Mouse (Mus musculus) midbrain, embryonic 15.5 days (tissue): ENCODE results near the gene Sufu. TPM values are rescaled to one million over a fixed set of nuclear protein-coding genes. Genes with fewer than 3 reads are reported as not detected.
A peak's percentile ranks its signal among the peaks of the same experiment; 100 is the strongest.

Experiments
- ATAC-seq: fragments of 200-750 bp; cut with Nextera tagmentation; replicated peaks from 2 replicates; pipeline ENCODE4 v1.8.0; 2017; ENCODE audit warnings: moderate TSS enrichment
- H3K27ac ChIP-seq: fragments of 300-500 bp; sonication (generic); 2 replicates; pipeline ENCODE4 v1.5.1; 2015; ENCODE audit warnings: mild to moderate bottlenecking, inconsistent platforms
- H3K27me3 ChIP-seq: fragments of 300-500 bp; sonication (generic); replicated peaks from 2 replicates; pipeline ENCODE4 v1.6.1; 2015; ENCODE audit warnings: inconsistent platforms
- H3K36me3 ChIP-seq: fragments of 300-500 bp; sonication (generic); replicated peaks from 2 replicates; pipeline ENCODE4 v1.6.1; 2015; ENCODE audit warnings: inconsistent platforms
- H3K4me1 ChIP-seq: fragments of 300-500 bp; sonication (generic); 2 replicates; pipeline ENCODE4 v1.6.1; 2015; ENCODE audit warnings: inconsistent platforms
- H3K4me2 ChIP-seq: fragments of 300-500 bp; sonication (generic); 2 replicates; pipeline ENCODE4 v1.6.1; 2015; ENCODE audit warnings: inconsistent platforms, mild to moderate bottlenecking, moderate library complexity
- H3K4me3 ChIP-seq: fragments of 300-500 bp; sonication (generic); 2 replicates; pipeline ENCODE4 v1.5.1; 2015; ENCODE audit warnings: mild to moderate bottlenecking, inconsistent platforms
- H3K9ac ChIP-seq: fragments of 300-500 bp; sonication (generic); 2 replicates; pipeline ENCODE4 v1.6.1; 2015; ENCODE audit warnings: mild to moderate bottlenecking, inconsistent platforms
- H3K9me3 ChIP-seq: fragments of 300-500 bp; sonication (generic); 2 replicates; pipeline ENCODE4 v1.6.1; 2016; ENCODE audit warnings: inconsistent platforms
- WGBS: fragments of 180-500 bp; shearing (Covaris S2); methylation state at CpG from one replicate; pipeline ENCODE4 v1.1.7; 2015; ENCODE audit warnings: mixed read lengths; 5-methylcytosine and 5-hydroxymethylcytosine counted together
- polyA plus RNA-seq: library from polyadenylated mRNA; unstranded; fragments of >200 nt; fragmentation: Nextera tagmentation; extraction: Ambion mirVana; gene quantifications from 2 replicates; pipeline ENCODE4 v1.2.1, GENCODE M21; 2015

Sufu gene
- polyA plus RNA-seq, 1 experiment from 2014 or later = 24.4 TPM

DNA sequence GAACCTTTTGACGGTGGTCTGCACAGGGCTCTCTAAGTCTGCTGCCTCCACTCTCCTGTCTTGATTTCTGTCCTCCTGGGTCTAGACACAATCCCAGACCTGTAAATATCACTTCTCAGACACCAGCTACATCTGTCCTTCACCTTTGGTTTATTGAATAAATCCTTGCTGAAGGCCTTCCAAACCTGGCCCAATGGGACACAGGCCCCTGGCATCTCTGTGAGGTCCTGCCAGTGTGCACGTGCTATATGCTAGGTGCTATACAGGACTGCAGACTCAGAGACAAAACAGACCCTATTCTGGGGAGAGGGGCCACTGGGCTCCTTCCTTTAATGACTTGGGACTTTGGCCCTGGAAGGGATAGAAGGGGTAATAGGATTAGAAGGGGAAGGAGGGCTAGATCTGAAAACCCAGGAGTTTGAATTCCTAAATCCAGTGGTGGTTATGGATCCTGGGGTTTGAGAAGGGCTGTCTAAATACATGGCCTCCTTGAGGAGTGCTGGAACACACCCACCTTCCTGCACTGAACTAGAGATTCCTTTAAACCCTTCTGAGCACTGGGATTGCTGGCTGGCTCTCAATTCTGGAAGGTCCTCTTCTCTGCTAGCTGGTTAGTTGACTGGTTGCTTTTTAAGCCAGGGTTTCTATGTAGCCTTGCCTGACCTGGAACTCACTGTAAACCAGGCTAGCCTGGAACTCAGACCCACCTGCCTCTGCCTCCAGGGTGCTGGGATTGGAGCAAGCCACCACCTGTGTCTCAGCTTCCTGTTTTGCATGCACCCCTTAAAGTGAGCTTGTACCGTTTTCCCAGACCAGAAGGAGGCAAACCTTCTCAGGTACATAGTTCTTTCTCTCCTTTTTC is 120.2 kb downstream of the Sufu start:
- Histone ChIP-seq H3K27ac (0 out of 2 replicates have a peak overlapping the region, but pooled peaks have one; percentile 24), H3K4me1 (peaks cover 18% of the 10 kb centered on the region), H3K4me3 (no peak overlapping the region), H3K27me3 (no peaks in the 10 kb centered on the region), H3K9me3 (no peaks in the 10 kb centered on the region), H3K9ac (no peak overlapping the region), H3K36me3 (peaks cover 30% of the 10 kb centered on the region), H3K4me2 (no peak overlapping the region)
- WGBS = 47% methylated on average over 3 of the region's 3 CpGs
- ATAC-seq = no peak

DNA sequence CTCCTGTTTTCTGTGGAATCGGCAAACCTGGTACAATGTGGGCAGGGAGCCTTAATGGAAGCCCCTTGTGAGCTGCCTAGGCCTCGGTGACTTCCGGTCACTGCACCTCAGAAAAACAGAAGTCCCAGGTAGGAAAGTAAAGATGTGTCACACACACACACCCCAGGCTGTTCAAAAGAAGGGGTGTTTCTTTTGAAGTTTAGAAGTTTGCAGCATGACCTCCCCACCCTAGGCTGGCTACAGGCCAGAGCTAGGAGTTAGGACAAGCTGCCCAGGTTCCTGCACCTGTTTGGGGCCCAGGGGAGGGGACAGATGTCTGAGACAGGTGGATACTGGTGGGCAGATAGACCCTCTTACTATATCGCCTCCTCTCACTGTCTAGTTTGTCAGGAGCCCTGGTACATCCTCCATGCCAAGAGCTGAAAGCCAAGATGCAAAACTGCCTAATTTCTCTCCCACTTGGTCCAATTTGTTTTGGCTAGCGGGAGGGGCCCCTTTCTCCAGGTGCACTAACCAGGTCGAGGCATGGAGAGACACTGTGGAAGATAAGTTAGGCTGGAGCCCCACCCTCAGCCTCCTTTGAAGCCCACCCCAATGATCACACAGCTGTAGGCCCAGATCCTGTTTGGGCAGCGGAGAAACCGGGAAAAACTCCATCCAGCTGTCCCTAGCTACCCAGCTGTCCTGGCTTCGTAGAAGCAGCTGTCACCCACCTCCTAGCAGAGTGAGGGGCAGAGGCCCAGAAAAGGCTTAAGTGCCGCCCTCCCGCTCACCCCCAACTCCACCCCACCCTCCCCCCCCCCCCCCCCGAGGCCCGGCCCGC is 121.0 kb downstream of the Sufu start:
- no peaks in the 10 kb centered on the region for H3K27me3 ChIP-seq
- no peak overlapping the region for H3K4me2 ChIP-seq
- H3K9ac ChIP-seq = no peak overlapping the region
- H3K9me3 ChIP-seq = no peaks in the 10 kb centered on the region
- 39% methylated on average over 9 of the region's 14 CpGs for WGBS
- H3K36me3 ChIP-seq = peaks cover 30% of the 10 kb centered on the region
- H3K27ac ChIP-seq = peak overlapping the region; percentile 24; the same call in 1 of the 2 replicates
- no peak overlapping the region for H3K4me3 ChIP-seq
- ATAC-seq = peak; percentile 48; the same call in 1 of the 2 replicates
- peaks cover 23% of the 10 kb centered on the region for H3K4me1 ChIP-seq

DNA sequence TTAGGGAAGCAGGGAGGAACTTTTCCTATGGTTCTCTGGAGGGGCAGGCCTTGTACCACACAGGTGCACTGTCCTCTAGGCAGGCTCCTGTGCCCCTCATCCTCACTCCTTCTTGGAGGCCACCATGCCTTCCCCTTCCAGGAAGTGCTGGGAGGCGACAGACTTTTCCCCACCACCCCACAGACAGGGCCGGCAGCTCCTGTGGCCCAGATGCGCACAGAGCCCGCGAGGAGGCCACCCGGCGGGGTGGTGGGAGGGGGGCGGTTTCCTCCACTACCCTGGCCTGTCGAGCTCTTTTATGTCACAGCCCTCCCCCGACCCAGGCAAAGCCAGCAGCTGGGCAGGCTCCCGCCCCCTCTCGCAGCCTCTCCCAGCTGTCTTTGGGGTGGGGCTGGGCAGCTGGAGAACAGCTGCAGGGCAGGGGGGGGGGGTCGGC is 121.7 kb downstream of the Sufu start:
- Histone ChIP-seq H3K9ac (peak overlapping the region; percentile 38), H3K27ac (peak overlapping the region; percentile 54; the same call in 1 of the 2 replicates), H3K4me2 (peak overlapping the region; percentile 25; the same call in 1 of the 2 replicates), H3K27me3 (no peaks in the 10 kb centered on the region), H3K9me3 (no peaks in the 10 kb centered on the region), H3K36me3 (peaks cover 25% of the 10 kb centered on the region), H3K4me1 (peaks cover 28% of the 10 kb centered on the region), H3K4me3 (peak overlapping the region; percentile 1; the same call in 1 of the 2 replicates)
- WGBS = under 1% methylated on average over 12 of the region's 13 CpGs
- ATAC-seq = peak; percentile 50

DNA sequence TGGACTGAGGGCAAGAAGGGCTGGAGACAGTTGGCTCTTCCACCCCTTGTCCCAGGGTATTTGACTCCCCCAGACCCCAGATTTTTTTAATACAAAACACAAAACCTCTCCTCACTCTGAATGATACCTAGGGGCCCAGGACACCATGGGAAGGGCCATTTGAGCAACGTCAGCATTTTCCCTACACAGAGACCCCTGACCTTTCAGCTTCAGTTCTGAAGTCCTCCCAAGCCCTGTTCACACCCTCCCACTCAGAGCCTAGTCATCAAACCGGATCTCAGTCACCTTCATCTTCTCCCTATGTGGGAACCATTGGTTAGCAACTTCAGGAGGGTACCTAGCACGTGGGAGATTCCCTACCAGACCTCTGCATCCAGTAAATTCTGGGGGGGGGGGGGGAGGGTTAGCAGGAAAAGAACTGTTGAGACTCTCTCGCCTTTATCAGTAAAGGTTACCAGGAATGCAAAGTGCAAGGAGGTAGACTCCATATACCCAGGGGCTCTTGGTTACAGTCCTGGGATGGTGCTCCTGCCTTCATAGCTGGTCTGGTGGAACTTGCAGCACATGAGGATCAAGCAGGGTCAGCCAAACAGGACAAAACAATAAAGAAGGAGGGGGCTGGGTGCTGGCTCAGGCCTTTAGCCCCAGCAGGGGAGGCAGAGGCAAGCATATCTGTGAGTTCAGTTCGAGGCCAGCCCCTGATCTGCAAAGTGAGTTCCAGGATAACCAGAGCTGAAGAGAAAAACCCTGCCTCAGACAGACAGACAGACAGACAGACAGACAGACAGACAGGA is 122.3 kb downstream of the Sufu start:
- 18% methylated on average over 5 of the region's 5 CpGs for WGBS
- Histone ChIP-seq H3K4me2 (peak overlapping the region; percentile 25; the same call in 1 of the 2 replicates), H3K27ac (peak overlapping the region; percentile 54; the same call in 1 of the 2 replicates), H3K4me3 (no peak overlapping the region), H3K9ac (0 out of 2 replicates have a peak overlapping the region, but pooled peaks have one; percentile 38), H3K9me3 (no peaks in the 10 kb centered on the region), H3K36me3 (peaks cover 21% of the 10 kb centered on the region), H3K4me1 (peaks cover 34% of the 10 kb centered on the region), H3K27me3 (no peaks in the 10 kb centered on the region)
- ATAC-seq = no peak

DNA sequence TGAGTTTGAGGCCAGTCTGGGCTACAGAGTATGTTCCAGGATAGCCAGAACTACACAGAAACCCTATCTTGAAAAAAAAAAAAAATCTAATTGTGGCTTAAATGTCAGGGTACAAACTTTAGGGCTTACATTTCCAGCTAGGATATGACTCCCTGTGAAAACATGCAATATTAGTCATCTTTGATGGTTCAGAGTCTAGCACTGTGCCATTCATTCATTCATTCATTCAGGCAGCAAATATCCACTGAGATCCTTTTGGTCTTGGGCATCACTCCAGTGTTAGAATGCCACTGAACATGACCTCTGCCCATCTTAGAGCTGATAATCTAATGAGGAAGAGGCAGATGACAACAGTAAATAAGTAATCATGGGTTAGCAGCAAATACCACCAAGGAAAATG is 125.0 kb downstream of the Sufu start:
- Histone ChIP-seq H3K27me3 (no peaks in the 10 kb centered on the region), H3K4me2 (no peak overlapping the region), H3K27ac (no peak overlapping the region), H3K36me3 (no peaks in the 10 kb centered on the region), H3K9me3 (no peaks in the 10 kb centered on the region), H3K4me3 (no peak overlapping the region), H3K9ac (no peak overlapping the region), H3K4me1 (peaks cover 61% of the 10 kb centered on the region)
- no peak for ATAC-seq

- no peak for ATAC-seq
- H3K9ac ChIP-seq = no peak overlapping the region
- 42% methylated on average over 15 of the region's 15 CpGs for WGBS
- no peaks in the 10 kb centered on the region for H3K27me3 ChIP-seq
- peaks cover 66% of the 10 kb centered on the region for H3K4me1 ChIP-seq
- no peak overlapping the region for H3K4me3 ChIP-seq
- no peaks in the 10 kb centered on the region for H3K36me3 ChIP-seq
- H3K27ac ChIP-seq = 0 out of 2 replicates have a peak overlapping the region, but pooled peaks have one; percentile 82
- H3K9me3 ChIP-seq = no peaks in the 10 kb centered on the region
- no peak overlapping the region for H3K4me2 ChIP-seq
These were observed 125.8 kb downstream of the Sufu start for GRCm38 (mm10) chr19:46522433-46523044.

GRCm38 (mm10) chr19:46523131-46523479 is 126.4 kb downstream of the Sufu start:
- H3K9me3 ChIP-seq = no peaks in the 10 kb centered on the region
- peak overlapping the region; percentile 51 for H3K4me2 ChIP-seq
- peaks cover 66% of the 10 kb centered on the region for H3K4me1 ChIP-seq
- H3K27me3 ChIP-seq = no peaks in the 10 kb centered on the region
- ATAC-seq = 0 out of 2 replicates have a peak, but pooled peaks have one; percentile 0
- H3K4me3 ChIP-seq = peak overlapping the region; percentile 25; the same call in 1 of the 2 replicates
- H3K36me3 ChIP-seq = no peaks in the 10 kb centered on the region
- H3K27ac ChIP-seq = peak overlapping the region; percentile 82
- no peak overlapping the region for H3K9ac ChIP-seq

DNA sequence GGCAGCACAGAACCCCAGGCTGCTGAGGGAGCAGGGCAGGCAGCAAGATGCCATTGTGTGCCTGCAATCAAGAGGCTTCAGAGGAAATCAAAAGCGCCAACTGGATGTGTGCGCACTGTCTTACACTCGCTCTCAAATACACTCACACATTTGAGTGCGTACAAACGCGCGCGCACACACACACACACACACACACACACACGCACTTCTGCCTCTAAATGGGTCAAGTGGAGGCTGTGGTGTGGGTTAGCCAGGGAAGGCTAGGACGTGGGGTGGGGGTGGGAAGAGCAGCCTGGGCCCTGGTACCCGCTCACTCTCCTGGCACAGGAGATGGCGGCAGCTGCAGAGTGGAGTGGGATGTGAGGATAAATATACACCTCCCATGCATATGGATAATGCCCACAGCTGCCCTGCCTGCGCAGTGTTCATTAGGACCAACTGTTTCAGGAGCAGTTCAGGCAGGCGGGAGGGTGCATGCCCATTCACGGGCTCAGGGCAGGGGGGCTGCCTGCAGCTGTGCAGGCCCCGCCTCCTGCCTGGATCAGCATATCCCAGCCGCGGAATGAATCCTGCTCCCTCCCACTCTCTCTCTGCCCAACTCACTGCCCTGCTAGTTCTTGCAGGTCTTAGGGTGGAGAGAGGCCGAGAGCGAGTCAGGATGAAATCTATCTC is 126.9 kb downstream of the Sufu start:
- H3K27ac ChIP-seq = peak overlapping the region; percentile 82
- H3K36me3 ChIP-seq = no peaks in the 10 kb centered on the region
- 2% methylated on average over 20 of the region's 20 CpGs for WGBS
- no peaks in the 10 kb centered on the region for H3K27me3 ChIP-seq
- H3K9me3 ChIP-seq = no peaks in the 10 kb centered on the region
- peak overlapping the region; percentile 25 for H3K4me3 ChIP-seq
- H3K9ac ChIP-seq = no peak overlapping the region; the same call in 1 of the 2 replicates
- H3K4me1 ChIP-seq = peaks cover 66% of the 10 kb centered on the region
- H3K4me2 ChIP-seq = peak overlapping the region; percentile 51
- ATAC-seq = peak; percentile 83

DNA sequence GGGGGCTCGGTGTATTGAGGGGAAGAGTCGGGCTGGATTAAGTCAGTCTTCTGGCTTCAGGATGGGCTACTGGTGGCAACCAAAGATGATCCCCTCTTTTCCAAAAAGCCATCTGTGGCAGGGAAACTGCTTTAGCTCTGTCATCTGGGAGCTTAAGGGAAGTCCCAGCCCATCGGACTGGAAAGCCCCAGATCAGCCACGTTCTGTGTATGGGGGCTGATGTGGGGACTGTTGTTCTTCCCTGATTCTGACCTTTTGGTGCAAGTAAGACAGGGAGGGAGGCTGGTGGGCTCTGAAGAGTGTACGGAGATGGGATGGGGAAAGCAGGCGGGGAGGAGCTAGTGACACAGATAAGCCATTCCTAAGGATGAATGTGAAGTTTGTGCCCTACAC is 127.5 kb downstream of the Sufu start:
- Histone ChIP-seq H3K4me2 (peak overlapping the region; percentile 51), H3K36me3 (no peaks in the 10 kb centered on the region), H3K4me3 (peak overlapping the region; percentile 25), H3K9me3 (no peaks in the 10 kb centered on the region), H3K4me1 (peaks cover 68% of the 10 kb centered on the region), H3K27ac (peak overlapping the region; percentile 82), H3K9ac (no peak overlapping the region; the same call in 1 of the 2 replicates), H3K27me3 (no peaks in the 10 kb centered on the region)
- WGBS = 10% methylated on average over 6 of the region's 6 CpGs
- ATAC-seq = no peak

GRCm38 (mm10) chr19:46524601-46525321 is 128.1 kb downstream of the Sufu start:
- Histone ChIP-seq H3K9me3 (no peaks in the 10 kb centered on the region), H3K36me3 (no peaks in the 10 kb centered on the region), H3K27ac (peak overlapping the region; percentile 82), H3K4me2 (peak overlapping the region; percentile 51; the same call in 1 of the 2 replicates), H3K4me3 (no peak overlapping the region), H3K27me3 (no peaks in the 10 kb centered on the region), H3K4me1 (peaks cover 73% of the 10 kb centered on the region), H3K9ac (no peak overlapping the region)
- 23% methylated on average over 14 of the region's 14 CpGs for WGBS
- no peak for ATAC-seq
